In genomic region chr13:93891276-93891675, GRCm38 (mm10) we compare ENCODE assay signal across 14 mouse cellular contexts.
"Had no signal": no experiment of that assay in that cellular context is flagged by ENCODE, and none has a peak within 500 bp of the region (broad histone marks: within the 10 kb centered on the region; RNA-seq: fewer than 3 reads in every experiment).

No protein-coding gene starts in this region.

- H3K27ac ChIP-seq: hindbrain, embryonic 15.5 days; limb, embryonic 13.5 days; liver, embryonic 15.5 days; midbrain, embryonic 13.5 days; stomach, postnatal 0 days had no signal

- DNase-seq: layer of hippocampus, adult 9-11 months; left cerebral cortex, postnatal 4 days; lung, embryonic 14.5 days; lung, postnatal 10 days; lung, postnatal 4 days; right cerebral cortex, postnatal 25 days; thymus, postnatal 4 days had no signal

- ATAC-seq: intestine, embryonic 16.5 days; midbrain, embryonic 13.5 days had no signal

- H3K4me1 ChIP-seq: hindbrain, embryonic 15.5 days; liver, embryonic 15.5 days; midbrain, embryonic 13.5 days had no signal

- H3K9ac ChIP-seq: hindbrain, embryonic 15.5 days; limb, embryonic 13.5 days; liver, embryonic 15.5 days; lung, embryonic 14.5 days; midbrain, embryonic 13.5 days had no signal

- H3K36me3 ChIP-seq: hindbrain, embryonic 15.5 days; limb, embryonic 13.5 days; liver, embryonic 15.5 days; midbrain, embryonic 13.5 days had no signal

- H3K4me2 ChIP-seq: hindbrain, embryonic 15.5 days; limb, embryonic 13.5 days; liver, embryonic 15.5 days; lung, embryonic 14.5 days; midbrain, embryonic 13.5 days had no signal

- H3K9me3 ChIP-seq: hindbrain, embryonic 15.5 days; limb, embryonic 13.5 days; liver, embryonic 15.5 days; midbrain, embryonic 13.5 days had no signal

- H3K4me3 ChIP-seq: hindbrain, embryonic 15.5 days; limb, embryonic 13.5 days; liver, embryonic 15.5 days; megakaryocyte, embryonic 14.5 days; midbrain, embryonic 13.5 days had no signal

- H3K27me3 ChIP-seq: hindbrain, embryonic 15.5 days; limb, embryonic 13.5 days; liver, embryonic 15.5 days; midbrain, embryonic 13.5 days had no signal
